Mouse (Mus musculus) embryonic stem cell, embryonic (primary cell): ENCODE data around the gene Rpp25l.

Source experiments
- CTCF ChIA-PET, 4 experiments: fragments of 300-600 bp in 2 of 4; fragments of 350-600 bp in 2 of 4; sonication (Branson Sonifier 250); formaldehyde crosslinking; loops; one replicate each; lab custom pipeline; 2022; ENCODE audit warnings: inconsistent platforms in 2 of 4; lab: Charles Lee
- POLR2A ChIA-PET, 4 experiments: fragments of 300-600 bp in 2 of 4; fragments of 350-600 bp in 2 of 4; sonication (Branson Sonifier 250); formaldehyde crosslinking; loops; one replicate each; lab custom pipeline; 2022; ENCODE audit warnings: antibody characterized with exemption in 4 of 4, inconsistent platforms in 1 of 4; lab: Charles Lee

Gene Rpp25l

GRCm38 (mm10) chr4:41741158-41741560, 27.8 kb upstream of the Rpp25l start:
- CTCF ChIA-PET, result interaction anchor here in 3 of 4 experiments (0.6 to 1.9 kb wide), 14 partner anchors 9 to 237 kb away, joined by 3 to 7 read pairs (median 4); partner anchors contain the start of genes Galt (in 2 of the 3), Sigmar1 (in 2 of the 3), Arid3c (in 1 of the 3) and Dnaic1 (in 1 of the 3)
- POLR2A ChIA-PET, result interaction anchor here in 3 of 4 experiments (0.7 to 6.0 kb wide), 26 partner anchors 10 to 606 kb away, joined by 3 to 45 read pairs (median 4); partner anchors contain the start of genes Arid3c (in 2 of the 3), Galt (in 2 of the 3), Rpp25l (in 2 of the 3) and Sigmar1 (in 2 of the 3)

- CTCF ChIA-PET, result interaction anchor here in 3 of 4 experiments (0.6 to 1.9 kb wide), 15 partner anchors 9 to 236 kb away, joined by 3 to 7 read pairs (median 3); partner anchors contain the start of genes Galt (in 2 of the 3), Sigmar1 (in 2 of the 3), Arid3c (in 1 of the 3) and Dnaic1 (in 1 of the 3)
- POLR2A ChIA-PET, result interaction anchor here in 3 of 4 experiments (0.8 to 6.0 kb wide), 23 partner anchors 9 to 606 kb away, joined by 3 to 45 read pairs (median 4); partner anchors contain the start of genes Arid3c (in 2 of the 3), Galt (in 2 of the 3), Rpp25l (in 2 of the 3) and Sigmar1 (in 2 of the 3)
These were observed 27.2 kb upstream of the Rpp25l start for GRCm38 (mm10) chr4:41740380-41741157.

GRCm38 (mm10) chr4:41739260-41739659, 25.9 kb upstream of the Rpp25l start:
- CTCF ChIA-PET, result interaction anchor here (0.5 to 3.2 kb wide), 7 partner anchors 12 to 490 kb away, joined by 3 to 59 read pairs (median 4); partner anchors contain the start of gene Rpp25l (in 1 of the 4)
- POLR2A ChIA-PET, result interaction anchor here in 3 of 4 experiments (0.6 to 6.0 kb wide), 10 partner anchors 11 to 1822 kb away, joined by 3 to 45 read pairs (median 8); partner anchors contain the start of genes Rpp25l (in 2 of the 3), Galt (in 1 of the 3) and Sigmar1 (in 1 of the 3)

GRCm38 (mm10) chr4:41738256-41738603, 24.9 kb upstream of the Rpp25l start:
- ChIA-PET POLR2A (interaction anchor here in 3 of 4 experiments (0.5 to 6.0 kb wide), 10 partner anchors 12 to 1823 kb away, joined by 3 to 45 read pairs (median 6); partner anchors contain the start of genes Rpp25l (in 2 of the 3), Galt (in 1 of the 3) and Sigmar1 (in 1 of the 3)), CTCF (interaction anchor here (0.7 to 3.2 kb wide), 20 partner anchors 9 to 1134 kb away, joined by 3 to 59 read pairs (median 7); partner anchors contain the start of genes Rpp25l (in 4 of the 4), Dnaic1 (in 1 of the 4) and Fam219a (in 1 of the 4))

GRCm38 (mm10) chr4:41737602-41738255, 24.4 kb upstream of the Rpp25l start:
- ChIA-PET CTCF (interaction anchor here (0.5 to 3.2 kb wide), 38 partner anchors 9 to 1134 kb away, joined by 3 to 59 read pairs (median 6); partner anchors contain the start of genes Rpp25l (in 4 of the 4), Fam219a (in 2 of the 4), AI464131 (in 1 of the 4) and Dnaic1 (in 1 of the 4)), POLR2A (interaction anchor here in 3 of 4 experiments (0.6 to 6.0 kb wide), 14 partner anchors 10 to 637 kb away, joined by 3 to 45 read pairs (median 4); partner anchors contain the start of genes Rpp25l (in 2 of the 3), Dctn3 (in 1 of the 3), Dnaic1 (in 1 of the 3) and Fam219a (in 1 of the 3))

- ChIA-PET POLR2A (interaction anchor here in 2 of 4 experiments (0.9 to 1.9 kb wide), 8 partner anchors 10 to 24 kb away, joined by 3 to 10 read pairs (median 4); partner anchors contain the start of genes Galt (in 1 of the 2) and Rpp25l (in 1 of the 2)), CTCF (interaction anchor here in 2 of 4 experiments (0.8 to 1.6 kb wide), 7 partner anchors 9 to 24 kb away, joined by 3 to 5 read pairs (median 3); partner anchors contain the start of gene Rpp25l (in 1 of the 2))
These were observed 17.9 kb upstream of the Rpp25l start, which contains the start of gene Arid3c for GRCm38 (mm10) chr4:41731052-41731765. Arid3c (minus strand) TSS chr4:41731142.

GRCm38 (mm10) chr4:41726826-41727621, 13.7 kb upstream of the Rpp25l start:
- POLR2A ChIA-PET, result interaction anchor here in 1 of 4 experiments (0.9 to 2.0 kb wide), 5 partner anchors 10 to 20 kb away, joined by 3 to 11 read pairs (median 4); no protein-coding TSS in a partner anchor
- CTCF ChIA-PET, result interaction anchor here in 2 of 4 experiments (0.5 to 3.5 kb wide), 5 partner anchors 11 to 13 kb away, joined by 3 to 13 read pairs (median 6); partner anchors contain the start of gene Rpp25l (in 1 of the 2)

GRCm38 (mm10) chr4:41722918-41723351, 9.6 kb upstream of the Rpp25l start, which contains the start of gene Dctn3:
Dctn3 (minus strand) TSS chr4:41723170.
- ChIA-PET POLR2A (interaction anchor here in 2 of 4 experiments (0.7 to 2.4 kb wide), 8 partner anchors 9 to 154 kb away, joined by 3 to 20 read pairs (median 4); partner anchors contain the start of genes Rpp25l (in 2 of the 2), Dnaic1 (in 1 of the 2) and Fam219a (in 1 of the 2)), CTCF (interaction anchor here in 3 of 4 experiments (0.5 to 1.0 kb wide), 3 partner anchors 8 to 254 kb away, joined by 3 read pairs; no protein-coding TSS in a partner anchor)

- POLR2A ChIA-PET, result interaction anchor here in 2 of 4 experiments (1.1 to 1.4 kb wide), 2 partner anchors 10 to 21 kb away, joined by 3 to 5 read pairs; no protein-coding TSS in a partner anchor
- CTCF ChIA-PET, result interaction anchor here (0.6 to 4.5 kb wide), 5 partner anchors 14 to 50 kb away, joined by 3 to 59 read pairs (median 5); partner anchors contain the start of gene Arid3c (in 1 of the 4)
These were observed 3.5 kb upstream of the Rpp25l start for GRCm38 (mm10) chr4:41716834-41717233.

- CTCF ChIA-PET, result interaction anchor here (0.6 to 4.5 kb wide), 11 partner anchors 8 to 208 kb away, joined by 3 to 59 read pairs (median 5); partner anchors contain the start of gene Arid3c (in 1 of the 4)
- POLR2A ChIA-PET, result interaction anchor here in 2 of 4 experiments (1.1 to 1.4 kb wide), 2 partner anchors 22 to 23 kb away, joined by 3 to 5 read pairs; no protein-coding TSS in a partner anchor
These were observed 2.3 kb upstream of the Rpp25l start for GRCm38 (mm10) chr4:41715596-41715995.

- ChIA-PET CTCF (interaction anchor here (0.6 to 4.5 kb wide), 22 partner anchors 8 to 1362 kb away, joined by 3 to 59 read pairs (median 6); partner anchors contain the start of genes AI464131 (in 1 of the 4), Dctn3 (in 1 of the 4), Dnaic1 (in 1 of the 4) and Dnajb5 (in 1 of the 4)), POLR2A (interaction anchor here in 2 of 4 experiments (1.1 to 2.5 kb wide), 4 partner anchors 23 to 163 kb away, joined by 4 to 18 read pairs (median 6); partner anchors contain the start of genes Galt (in 1 of the 2) and Sigmar1 (in 1 of the 2))
These were observed 1.7 kb upstream of the Rpp25l start for GRCm38 (mm10) chr4:41715082-41715481.

GRCm38 (mm10) chr4:41714276-41714675, 942 bp upstream of the Rpp25l start:
- ChIA-PET CTCF (interaction anchor here (0.6 to 4.5 kb wide), 41 partner anchors 9 to 1765 kb away, joined by 3 to 59 read pairs (median 4); partner anchors contain the start of genes Dctn3 (in 2 of the 4), Kif24 (in 2 of the 4), Nudt2 (in 2 of the 4) and AI464131 (in 1 of the 4)), POLR2A (interaction anchor here (1.0 to 4.6 kb wide), 13 partner anchors 8 to 162 kb away, joined by 3 to 45 read pairs (median 7); partner anchors contain the start of genes Dctn3 (in 2 of the 4), Arid3c (in 1 of the 4), Fam219a (in 1 of the 4) and Galt (in 1 of the 4))

GRCm38 (mm10) chr4:41712421-41713196, 725 bp downstream of the Rpp25l start:
- CTCF ChIA-PET, result interaction anchor here (1.0 to 3.8 kb wide), 17 partner anchors 9 to 322 kb away, joined by 3 to 40 read pairs (median 5); partner anchors contain the start of genes Dnaic1 (in 2 of the 4), Fam219a (in 2 of the 4), AI464131 (in 1 of the 4) and Arid3c (in 1 of the 4)
- POLR2A ChIA-PET, result interaction anchor here in 3 of 4 experiments (0.6 to 4.6 kb wide), 26 partner anchors 8 to 248 kb away, joined by 3 to 45 read pairs (median 4); partner anchors contain the start of genes Dctn3 (in 2 of the 3), AI464131 (in 1 of the 3), Arid3c (in 1 of the 3) and Fam219a (in 1 of the 3)
